Mouse (Mus musculus): ENCODE results near the gene Shc1. TPM values are rescaled to one million over a fixed set of nuclear protein-coding genes. Genes with fewer than 3 reads are reported as not detected.

Gene Shc1
- polyA plus RNA-seq, 1 experiment from 2014 or later = 60.6 TPM

GRCm38 (mm10) chr3:89391663-89392511, 26.4 kb upstream of the Shc1 start:
- no peak for ATAC-seq (replicated peaks; ENCODE audit: insufficient number of reproducible peaks, insufficient read depth, low FRiP score, low read depth)
- Histone ChIP-seq H3K27ac (peak overlapping the region; percentile 80), H3K27me3 (no peaks in the 10 kb centered on the region), H3K4me2 (peak overlapping the region; percentile 96), H3K9me3 (replicated peaks) (no peaks in the 10 kb centered on the region), H3K4me1 (replicated peaks) (peaks cover 57% of the 10 kb centered on the region), H3K9ac (peak overlapping the region; percentile 68), H3K4me3 (peak overlapping the region; percentile 73), H3K36me3 (no peaks in the 10 kb centered on the region)
- WGBS = under 1% methylated on average over 54 of the region's 56 CpGs

- Histone ChIP-seq H3K27ac (peak overlapping the region; percentile 80), H3K36me3 (no peaks in the 10 kb centered on the region), H3K9ac (peak overlapping the region; percentile 68), H3K4me1 (replicated peaks) (peaks cover 56% of the 10 kb centered on the region), H3K4me3 (peak overlapping the region; percentile 73), H3K4me2 (peak overlapping the region; percentile 96), H3K9me3 (replicated peaks) (no peaks in the 10 kb centered on the region), H3K27me3 (no peaks in the 10 kb centered on the region)
- no peak for ATAC-seq (replicated peaks; ENCODE audit: insufficient number of reproducible peaks, insufficient read depth, low FRiP score, low read depth)
- WGBS = under 1% methylated on average over 23 of the region's 24 CpGs
Measured at GRCm38 (mm10) chr3:89392871-89393311, 25.4 kb upstream of the Shc1 start.

- peak overlapping the region; percentile 96 for H3K4me2 ChIP-seq
- WGBS = under 1% methylated on average over 15 of the region's 15 CpGs
- H3K9me3 ChIP-seq (replicated peaks) = no peaks in the 10 kb centered on the region
- H3K4me1 ChIP-seq (replicated peaks) = peaks cover 53% of the 10 kb centered on the region
- H3K36me3 ChIP-seq = no peaks in the 10 kb centered on the region
- peak; percentile 94 for ATAC-seq (replicated peaks; ENCODE audit: insufficient number of reproducible peaks, insufficient read depth, low FRiP score, low read depth)
- H3K9ac ChIP-seq = peak overlapping the region; percentile 63
- peak overlapping the region; percentile 73 for H3K4me3 ChIP-seq
- H3K27ac ChIP-seq = peak overlapping the region; percentile 94
- H3K27me3 ChIP-seq = no peaks in the 10 kb centered on the region
Measured at GRCm38 (mm10) chr3:89393605-89394004, 24.6 kb upstream of the Shc1 start.

- peak within 1 kb of the TSS; percentile 96 for H3K4me2 ChIP-seq
- H3K9me3 ChIP-seq (replicated peaks) = no peaks in the 10 kb centered on the region
- peak within 1 kb of the TSS; percentile 94 for H3K27ac ChIP-seq
- H3K4me3 ChIP-seq = peak within 1 kb of the TSS; percentile 73
- H3K27me3 ChIP-seq = no peaks in the 10 kb centered on the region
- ATAC-seq (replicated peaks; ENCODE audit: insufficient number of reproducible peaks, insufficient read depth, low FRiP score, low read depth) = peak; percentile 51
- WGBS = under 1% methylated on average over 39 of the region's 42 CpGs
- H3K9ac ChIP-seq = peak within 1 kb of the TSS; percentile 63
- peaks cover 53% of the 10 kb centered on the region for H3K4me1 ChIP-seq (replicated peaks)
- H3K36me3 ChIP-seq = no peaks in the 10 kb centered on the region
Measured at GRCm38 (mm10) chr3:89394006-89394893, 24.0 kb upstream of the Shc1 start, which contains the start of gene Zbtb7b. Zbtb7b (minus strand) TSS chr3:89394776.

GRCm38 (mm10) chr3:89394894-89395256, 23.4 kb upstream of the Shc1 start:
- peak overlapping the region; percentile 73 for H3K4me3 ChIP-seq
- H3K9me3 ChIP-seq (replicated peaks) = no peaks in the 10 kb centered on the region
- H3K9ac ChIP-seq = peak overlapping the region; percentile 63
- H3K27me3 ChIP-seq = no peaks in the 10 kb centered on the region
- H3K27ac ChIP-seq = peak overlapping the region; percentile 94
- no peaks in the 10 kb centered on the region for H3K36me3 ChIP-seq
- ATAC-seq (replicated peaks; ENCODE audit: insufficient number of reproducible peaks, insufficient read depth, low FRiP score, low read depth) = peak; percentile 9; the same call in 1 of the 2 replicates
- H3K4me1 ChIP-seq (replicated peaks) = peaks cover 48% of the 10 kb centered on the region
- H3K4me2 ChIP-seq = peak overlapping the region; percentile 96
- WGBS = under 1% methylated on average over 11 of the region's 12 CpGs

GRCm38 (mm10) chr3:89395419-89395805, 22.8 kb upstream of the Shc1 start:
- H3K4me2 ChIP-seq = peak overlapping the region; percentile 96
- H3K27ac ChIP-seq = peak overlapping the region; percentile 94
- H3K27me3 ChIP-seq = no peaks in the 10 kb centered on the region
- H3K36me3 ChIP-seq = no peaks in the 10 kb centered on the region
- H3K9me3 ChIP-seq (replicated peaks) = no peaks in the 10 kb centered on the region
- peaks cover 43% of the 10 kb centered on the region for H3K4me1 ChIP-seq (replicated peaks)
- H3K4me3 ChIP-seq = peak overlapping the region; percentile 73
- ATAC-seq (replicated peaks; ENCODE audit: insufficient number of reproducible peaks, insufficient read depth, low FRiP score, low read depth) = no peak
- 3% methylated on average over 10 of the region's 10 CpGs for WGBS
- H3K9ac ChIP-seq = peak overlapping the region; percentile 63

GRCm38 (mm10) chr3:89395806-89396653, 22.2 kb upstream of the Shc1 start:
- Histone ChIP-seq H3K4me3 (peak overlapping the region; percentile 73), H3K4me1 (replicated peaks) (peaks cover 37% of the 10 kb centered on the region), H3K4me2 (peak overlapping the region; percentile 96), H3K36me3 (no peaks in the 10 kb centered on the region), H3K27me3 (no peaks in the 10 kb centered on the region), H3K27ac (peak overlapping the region; percentile 94), H3K9me3 (replicated peaks) (no peaks in the 10 kb centered on the region), H3K9ac (peak overlapping the region; percentile 63)
- ATAC-seq (replicated peaks; ENCODE audit: insufficient number of reproducible peaks, insufficient read depth, low FRiP score, low read depth) = no peak
- WGBS = under 1% methylated on average over 44 of the region's 44 CpGs

- H3K9ac ChIP-seq = peak overlapping the region; percentile 63
- WGBS = 0% methylated on average over 4 of the region's 4 CpGs
Measured at GRCm38 (mm10) chr3:89396654-89397005, 21.6 kb upstream of the Shc1 start.

GRCm38 (mm10) chr3:89401329-89401728, 16.9 kb upstream of the Shc1 start:
- H3K9ac ChIP-seq = no peak overlapping the region
- no peak overlapping the region for H3K27ac ChIP-seq
- no peak overlapping the region for H3K4me3 ChIP-seq
- H3K36me3 ChIP-seq = peaks cover 34% of the 10 kb centered on the region
- no peak for ATAC-seq (replicated peaks; ENCODE audit: insufficient number of reproducible peaks, insufficient read depth, low FRiP score, low read depth)
- 84% methylated on average over 7 of the region's 7 CpGs for WGBS
- peaks cover 8% of the 10 kb centered on the region for H3K4me1 ChIP-seq (replicated peaks)
- H3K4me2 ChIP-seq = no peak overlapping the region
- no peaks in the 10 kb centered on the region for H3K9me3 ChIP-seq (replicated peaks)
- H3K27me3 ChIP-seq = no peaks in the 10 kb centered on the region

More at GRCm38 (mm10) chr3:89396654-89397005, 21.6 kb upstream of the Shc1 start:
- H3K9me3 ChIP-seq (replicated peaks) = no peaks in the 10 kb centered on the region
- H3K27ac ChIP-seq = peak overlapping the region; percentile 94
- peak overlapping the region; percentile 96 for H3K4me2 ChIP-seq
- H3K36me3 ChIP-seq = peaks cover 3% of the 10 kb centered on the region; the same call in 1 of the 2 replicates
- H3K4me1 ChIP-seq (replicated peaks) = peaks cover 31% of the 10 kb centered on the region
- H3K4me3 ChIP-seq = peak overlapping the region; percentile 73
- ATAC-seq (replicated peaks; ENCODE audit: insufficient number of reproducible peaks, insufficient read depth, low FRiP score, low read depth) = no peak
- no peaks in the 10 kb centered on the region for H3K27me3 ChIP-seq

- Histone ChIP-seq H3K27me3 (no peaks in the 10 kb centered on the region), H3K4me3 (no peak within 1 kb of the TSS), H3K27ac (no peak within 1 kb of the TSS), H3K9me3 (replicated peaks) (no peaks in the 10 kb centered on the region), H3K4me2 (no peak within 1 kb of the TSS), H3K4me1 (replicated peaks) (no peaks in the 10 kb centered on the region), H3K36me3 (peaks cover 39% of the 10 kb centered on the region), H3K9ac (no peak within 1 kb of the TSS)
- no peak for ATAC-seq (replicated peaks; ENCODE audit: insufficient number of reproducible peaks, insufficient read depth, low FRiP score, low read depth)
- WGBS = 74% methylated on average over 5 of the region's 5 CpGs
Measured at GRCm38 (mm10) chr3:89402693-89403092, 15.6 kb upstream of the Shc1 start, which contains the start of gene Lenep. Lenep (minus strand) TSS chr3:89402793.

All from heart, embryonic 15.5 days (tissue).